Mouse (Mus musculus) yolk sac, embryonic 10.5 days (tissue): ENCODE measurements at regions not wholly inside any gene's neighbourhood (a gene's known extent, or its start where the extent isn't known, plus 50 kb on each side); places are given as distances from the start of the nearest gene placed in this dataset.

Source experiments
- DNase-seq: peaks from one replicate; pipeline ENCODE4 v3.0.0-alpha.2; 2017; ENCODE audit warnings: low spot score

DNA sequence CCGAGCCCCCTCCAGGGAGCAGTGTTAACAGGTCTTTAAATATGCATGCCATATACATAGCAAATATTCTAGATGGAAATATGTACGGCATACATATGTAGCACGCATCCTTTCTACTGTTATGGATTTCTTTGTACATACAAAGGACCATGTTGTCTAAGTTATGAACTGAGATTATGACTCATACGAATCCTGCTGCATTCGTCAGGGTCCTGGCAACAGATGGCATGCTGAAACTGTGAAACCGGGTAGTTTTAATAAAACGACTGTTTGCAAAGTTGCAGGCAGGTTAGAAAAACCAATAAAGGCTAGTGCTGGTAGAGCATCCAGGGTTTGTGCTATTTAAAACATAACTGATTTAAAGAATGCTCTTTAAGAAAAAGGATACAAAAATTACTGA, 88.8 kb upstream of the Tlk1 start:
- DNase-seq, result no peak

DNA sequence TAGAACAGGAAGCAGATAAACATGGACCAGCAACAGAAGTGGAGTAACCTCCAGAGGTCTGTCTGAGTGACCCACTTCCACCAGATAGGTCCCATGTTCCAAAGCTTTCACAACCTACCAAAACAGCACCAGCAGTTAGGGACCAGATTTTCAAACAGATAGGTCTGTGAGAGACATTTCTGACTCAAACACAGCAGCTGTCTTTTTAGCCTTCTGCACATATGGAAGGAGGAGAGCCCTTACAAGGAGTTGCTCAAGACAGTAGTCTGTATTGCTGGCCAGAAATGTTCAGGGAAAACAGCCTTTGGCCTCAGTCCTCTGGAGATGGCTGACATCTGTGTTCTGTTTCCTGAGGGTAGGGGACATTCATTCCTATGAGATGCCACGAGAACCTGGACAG, 83.9 kb upstream of the Tlk1 start:
- no peak for DNase-seq

DNA sequence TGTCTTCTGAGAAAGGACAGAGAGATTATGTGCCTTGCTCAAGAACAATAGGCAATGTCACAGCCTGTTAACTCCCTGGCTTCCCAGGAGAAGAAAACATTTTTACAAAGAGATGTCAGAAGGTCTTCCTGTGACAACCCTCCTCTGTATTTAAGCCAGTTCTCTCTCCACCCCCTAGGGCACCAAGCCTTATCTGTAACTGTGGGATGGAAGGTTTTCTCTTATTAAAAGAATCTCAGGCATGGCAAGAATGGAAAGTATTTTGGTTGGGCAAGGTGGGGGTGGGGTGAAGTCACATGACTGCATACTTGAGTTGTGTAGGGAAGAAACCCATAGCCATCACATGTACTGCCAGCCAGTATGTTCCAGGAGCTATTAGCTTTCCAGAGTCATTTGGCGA, 83.1 kb upstream of the Tlk1 start:
- peak; percentile 73 for DNase-seq

GRCm38 (mm10) chr2:70906216-70906615, 80.7 kb upstream of the Tlk1 start:
- DNase-seq, result peak; percentile 56

DNA sequence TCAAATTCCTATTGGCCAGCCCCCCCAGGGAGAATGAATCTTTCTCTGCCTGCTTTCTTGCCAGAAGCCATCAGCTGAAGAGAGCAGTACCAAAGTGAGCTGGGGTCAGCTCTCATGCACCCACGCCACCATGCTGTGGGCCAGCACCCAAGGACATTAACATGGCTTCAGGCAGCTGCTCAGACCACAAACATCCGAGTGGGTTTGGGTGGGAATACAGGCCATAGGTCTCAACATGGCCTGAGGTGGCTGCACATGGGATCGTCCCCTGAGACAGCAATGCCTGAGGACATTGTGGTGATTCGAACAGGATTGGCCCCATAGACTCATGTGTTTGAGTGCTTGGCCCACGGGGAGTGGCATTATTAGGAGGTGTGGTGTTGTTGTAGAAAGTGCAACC, 78.9 kb upstream of the Tlk1 start:
- no peak for DNase-seq

DNA sequence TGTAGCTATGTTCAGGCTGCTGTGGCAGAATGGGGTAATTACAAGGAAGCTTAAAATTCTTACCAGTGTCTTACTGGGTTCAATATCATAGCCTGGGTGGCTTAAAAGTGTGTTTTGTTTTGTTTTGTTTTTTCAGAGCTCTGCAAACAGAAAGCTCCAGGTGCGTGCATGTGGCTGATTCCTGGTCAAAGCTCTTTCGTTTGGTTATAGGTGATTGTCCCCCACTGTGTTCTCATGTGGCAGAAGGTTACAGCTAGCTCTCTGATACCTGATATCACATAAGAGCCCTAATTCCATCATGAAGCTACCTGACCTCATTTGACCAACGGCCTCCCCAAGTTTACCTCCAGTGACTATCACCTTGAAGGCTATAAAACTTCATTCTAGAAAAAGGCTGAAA, 76.7 kb upstream of the Tlk1 start:
- no peak for DNase-seq

GRCm38 (mm10) chr2:70901479-70901878, 76.0 kb upstream of the Tlk1 start:
- DNase-seq, result peak; percentile 35

GRCm38 (mm10) chr2:70899056-70899455, 73.5 kb upstream of the Tlk1 start:
- DNase-seq, result no peak

DNA sequence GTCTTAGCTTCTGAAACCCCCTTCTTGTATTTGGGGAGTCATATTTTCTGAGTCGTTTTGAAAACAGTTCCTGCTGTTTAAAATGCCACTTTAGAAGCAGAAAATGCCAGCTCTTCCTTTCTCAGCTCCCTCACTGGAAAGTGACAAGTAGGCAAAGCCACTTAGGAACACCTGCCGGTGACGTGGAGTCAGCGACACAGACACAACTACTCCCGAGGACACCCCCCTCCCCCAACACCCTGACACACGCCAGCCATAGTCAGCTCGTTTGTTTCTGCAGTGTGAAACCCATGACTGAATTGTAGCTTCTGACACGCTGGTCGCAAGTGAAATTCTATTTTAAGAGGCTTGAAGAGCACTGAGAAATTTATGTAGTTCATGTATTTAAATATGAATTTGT, 72.9 kb upstream of the Tlk1 start:
- no peak for DNase-seq

DNA sequence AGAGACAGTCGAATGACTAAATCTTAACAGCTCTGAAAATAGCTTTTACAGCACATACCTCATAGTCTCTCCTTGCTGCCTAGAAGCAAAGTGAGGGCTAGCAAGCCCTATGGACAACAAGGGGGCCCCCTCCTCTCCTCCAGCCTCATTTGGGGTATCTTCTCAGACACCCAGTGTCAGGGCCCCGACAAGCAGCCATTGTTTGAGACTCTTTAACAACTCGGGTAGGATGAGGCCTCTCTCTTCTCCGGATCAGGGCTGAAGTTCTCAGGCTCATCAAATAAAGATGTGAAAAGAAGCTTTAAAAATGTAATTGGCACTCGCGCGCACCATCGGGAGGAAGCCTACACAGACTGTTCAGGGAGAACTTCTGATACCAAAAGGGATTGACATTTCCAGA, 71.8 kb upstream of the Tlk1 start:
- DNase-seq, result no peak

GRCm38 (mm10) chr2:70889522-70890100, 64.1 kb upstream of the Tlk1 start:
- no peak for DNase-seq

DNA sequence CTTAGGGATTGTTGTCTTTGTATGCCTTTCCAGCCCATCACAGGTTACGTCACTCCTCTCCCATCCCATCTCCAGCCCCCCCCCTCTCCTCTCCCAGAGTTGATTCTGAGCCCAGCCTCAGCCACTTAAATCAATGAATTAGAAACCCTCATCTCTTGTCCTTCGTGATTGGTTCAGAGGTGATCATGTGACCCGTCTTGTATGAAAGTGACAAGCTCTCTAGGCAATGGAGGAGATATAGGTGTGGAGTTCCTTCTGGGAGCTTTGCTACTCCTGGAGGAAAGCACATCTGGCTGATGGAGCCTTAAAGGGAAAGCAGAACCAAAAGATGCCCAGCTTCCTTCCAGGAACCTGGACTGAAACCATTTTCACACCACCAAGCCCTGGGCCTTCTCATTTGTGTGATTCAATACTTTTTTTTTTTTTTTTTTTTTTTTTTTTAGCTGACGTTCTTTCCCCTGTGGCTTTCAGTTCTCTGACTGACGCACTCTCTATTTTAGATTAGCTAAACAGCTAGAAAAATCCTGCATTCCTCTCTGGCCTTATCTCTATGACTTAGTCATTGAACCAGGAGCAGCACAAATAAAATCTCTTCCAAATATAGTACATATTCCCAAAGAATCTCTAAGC, 63.4 kb upstream of the Tlk1 start:
- no peak for DNase-seq

DNA sequence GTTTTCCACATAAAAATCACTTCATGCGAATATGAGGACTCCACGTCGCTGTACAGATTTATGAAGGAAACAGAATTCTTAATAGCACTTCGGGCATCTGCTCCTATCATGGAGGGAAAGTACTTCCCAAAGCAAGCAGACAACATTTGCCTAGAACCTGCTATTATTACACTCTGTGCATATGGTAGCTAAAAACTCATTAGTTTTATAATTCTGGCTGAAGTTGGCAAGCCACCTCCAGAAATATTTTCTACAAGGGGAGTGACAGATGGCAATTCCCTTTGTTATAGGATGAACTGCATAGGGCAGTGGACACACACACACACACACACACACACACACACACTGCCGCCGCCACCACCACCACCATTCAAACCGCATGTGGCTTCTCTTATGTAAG, 61.3 kb upstream of the Tlk1 start:
- no peak for DNase-seq

GRCm38 (mm10) chr2:70885674-70886073, 60.1 kb upstream of the Tlk1 start:
- no peak for DNase-seq

DNA sequence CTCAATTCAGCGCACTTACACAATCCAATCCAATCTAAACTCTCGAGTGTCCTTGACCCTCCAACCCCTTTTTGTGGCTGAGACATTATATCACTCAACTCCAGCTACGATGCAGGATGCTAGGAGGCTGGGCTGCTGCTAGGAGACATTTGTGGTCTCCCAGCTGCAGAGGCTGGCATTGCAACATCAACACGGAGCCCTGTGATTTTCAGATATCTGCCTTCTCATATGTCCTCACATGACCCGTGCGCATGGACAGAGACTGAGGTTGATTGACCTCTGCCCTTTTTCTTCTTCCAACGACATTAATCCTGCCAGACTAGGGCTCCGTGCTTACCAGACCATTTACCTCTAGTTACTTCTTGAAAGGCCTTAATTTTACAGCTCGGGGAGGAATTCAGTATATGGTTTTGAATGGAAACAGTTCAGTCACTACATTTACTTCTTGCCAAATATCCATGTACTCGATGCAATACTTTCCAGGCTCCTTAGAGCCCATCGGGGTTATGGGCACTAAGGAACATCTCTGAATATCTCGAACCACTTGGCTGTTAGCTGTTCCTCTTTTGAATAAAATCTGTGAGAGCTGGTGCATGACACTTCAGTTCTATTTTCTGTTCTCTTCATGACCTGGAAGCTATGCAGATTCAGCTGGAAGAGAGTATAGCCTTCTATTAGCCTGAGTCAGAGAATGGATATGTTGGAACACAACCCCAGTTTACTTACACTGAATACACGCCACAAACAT, 52.0 kb upstream of the Tlk1 start:
- DNase-seq, result no peak

- DNase-seq, result no peak
Measured at GRCm38 (mm10) chr2:70876251-70876650, 50.7 kb upstream of the Tlk1 start.
